Mouse (Mus musculus) erythroblast, adult 5-6 weeks (primary cell): ENCODE results near the gene Esrrb. TPM values are rescaled to one million over a fixed set of nuclear protein-coding genes. Genes with fewer than 3 reads are reported as not detected.

Experiments used
- ATAC-seq: replicated peaks from 2 replicates; pipeline ENCODE4 v1.8.0; 2016; ENCODE audit warnings: moderate number of reproducible peaks, mild to moderate bottlenecking, moderate TSS enrichment, inconsistent platforms; ENCODE audit not compliant: poor library complexity, low FRiP score, severe bottlenecking
- total RNA-seq, 2 experiments: library from RNA; stranded (forward) in 1 of 2; stranded (reverse) in 1 of 2; fragments of 150-400 nt in 1 of 2; fragments of 200-764, 138-1000 nt in 1 of 2; gene quantifications; 2 replicates each; pipeline versions ENCODE4 v1.2.3 to v1.2.4; 2015 to 2017; ENCODE audit warnings: low replicate concordance in 2 of 2

Esrrb gene
- total RNA-seq, 2 experiments from 2014 or later = not detected

GRCm38 (mm10) chr12:86547808-86548207, 186.9 kb downstream of the Esrrb start:
- ATAC-seq = no peak

- ATAC-seq = no peak
Observed at GRCm38 (mm10) chr12:86553037-86553436, 192.1 kb downstream of the Esrrb start.

GRCm38 (mm10) chr12:86556796-86557517, 196.0 kb downstream of the Esrrb start:
- ATAC-seq = no peak

- ATAC-seq = no peak
Observed at GRCm38 (mm10) chr12:86558889-86559288, 198.0 kb downstream of the Esrrb start.

GRCm38 (mm10) chr12:86562705-86563104, 201.8 kb downstream of the Esrrb start:
- ATAC-seq = no peak

- no peak for ATAC-seq
Observed at GRCm38 (mm10) chr12:86565996-86566395, 205.1 kb downstream of the Esrrb start.

Other genes starting within 250 kb of the Esrrb start
- gene Gpatch2l, start 119.3 kb upstream of the Esrrb start, total RNA-seq (2015; ENCODE audit: low replicate concordance) = 13.4 and 17.1 TPM in 2 replicates
- gene Gpatch2l, start 119.3 kb upstream of the Esrrb start, total RNA-seq (2017; ENCODE audit: low replicate concordance) = 15.9 and 16.8 TPM in 2 replicates